Mouse (Mus musculus) hindbrain, embryonic 16.5 days (tissue): ENCODE data around the gene Map2k2. TPM values are rescaled to one million over a fixed set of nuclear protein-coding genes. Genes with fewer than 3 reads are reported as not detected.

Source experiments
- ATAC-seq: fragments of 200-750 bp; cut with Nextera tagmentation; 2 replicates; pipeline ENCODE4 v1.8.0; 2017; ENCODE audit warnings: moderate TSS enrichment, moderate library complexity
- H3K27ac ChIP-seq: fragments of 300-500 bp; sonication (generic); 2 replicates; pipeline ENCODE4 v1.5.1; 2014; ENCODE audit warnings: low read depth, mild to moderate bottlenecking, control low read depth, low read length, moderate library complexity
- H3K27me3 ChIP-seq: fragments of 300-500 bp; sonication (generic); replicated peaks from 2 replicates; pipeline ENCODE4 v1.6.1; 2014; ENCODE audit warnings: low read length; ENCODE audit not compliant: control insufficient read depth, insufficient read depth
- H3K36me3 ChIP-seq: fragments of 300-500 bp; sonication (generic); 2 replicates; pipeline ENCODE4 v1.6.1; 2014; ENCODE audit warnings: mild to moderate bottlenecking, low read length, moderate library complexity, mixed read lengths; ENCODE audit not compliant: control insufficient read depth, insufficient read depth
- H3K4me1 ChIP-seq: fragments of 300-500 bp; sonication (generic); 2 replicates; pipeline ENCODE4 v1.6.1; 2014; ENCODE audit warnings: low read depth, low read length; ENCODE audit not compliant: control insufficient read depth, insufficient read depth
- H3K4me2 ChIP-seq: fragments of 300-500 bp; sonication (generic); 2 replicates; pipeline ENCODE4 v1.6.1; 2014; ENCODE audit warnings: mild to moderate bottlenecking, low read length, control low read depth, moderate library complexity
- H3K4me3 ChIP-seq: fragments of 300-500 bp; sonication (generic); 2 replicates; pipeline ENCODE4 v1.5.1; 2014; ENCODE audit warnings: mild to moderate bottlenecking, low read length, control low read depth, moderate library complexity
- H3K9ac ChIP-seq: fragments of 300-500 bp; sonication (generic); 2 replicates; pipeline ENCODE4 v1.6.1; 2014; ENCODE audit warnings: low read depth, mild to moderate bottlenecking, control low read depth, low read length, moderate library complexity
- H3K9me3 ChIP-seq: fragments of 300-500 bp; sonication (generic); 2 replicates; pipeline ENCODE4 v1.6.1; 2014; ENCODE audit warnings: mild to moderate bottlenecking, low read length, moderate library complexity; ENCODE audit not compliant: control insufficient read depth
- WGBS: fragments of 180-500 bp; shearing (Covaris S2); extraction: QIAGEN DNeasy Blood & Tissue Kit; methylation state at CpG from one replicate; pipeline ENCODE4 v1.1.7; 2014; 5-methylcytosine and 5-hydroxymethylcytosine counted together
- polyA plus RNA-seq: library from polyadenylated mRNA; unstranded; fragments of >200 nt; fragmentation: Nextera tagmentation; extraction: Ambion mirVana; gene quantifications from 2 replicates; pipeline ENCODE4 v1.2.1, GENCODE M21; 2015

The Map2k2 gene
- polyA plus RNA-seq, 1 experiment from 2014 or later: 240 TPM

- no peak for ATAC-seq
- H3K4me2 ChIP-seq: no peak overlapping the region
- no peak overlapping the region for H3K4me3 ChIP-seq
- no peaks in the 10 kb centered on the region for H3K36me3 ChIP-seq
- no peaks in the 10 kb centered on the region for H3K27me3 ChIP-seq
- H3K27ac ChIP-seq: no peak overlapping the region
- WGBS: 85% methylated on average over 7 of the region's 7 CpGs
- no peaks in the 10 kb centered on the region for H3K9me3 ChIP-seq
- H3K9ac ChIP-seq: no peak overlapping the region
- H3K4me1 ChIP-seq: peaks cover 4% of the 10 kb centered on the region; the same call in 1 of the 2 replicates
These were observed 15.1 kb upstream of the Map2k2 start for GRCm38 (mm10) chr10:81090621-81091020.

- Histone ChIP-seq H3K9me3 (no peaks in the 10 kb centered on the region), H3K27me3 (no peaks in the 10 kb centered on the region), H3K9ac (no peak overlapping the region), H3K4me3 (no peak overlapping the region), H3K4me2 (no peak overlapping the region), H3K4me1 (peaks cover 4% of the 10 kb centered on the region; the same call in 1 of the 2 replicates), H3K27ac (no peak overlapping the region), H3K36me3 (no peaks in the 10 kb centered on the region)
- no peak for ATAC-seq
- WGBS: 64% methylated on average over 19 of the region's 22 CpGs
These were observed 13.1 kb upstream of the Map2k2 start for GRCm38 (mm10) chr10:81092465-81093250.

GRCm38 (mm10) chr10:81094931-81095678 lies 10.6 kb upstream of the Map2k2 start:
- H3K9ac ChIP-seq: no peak overlapping the region
- H3K4me1 ChIP-seq: no peaks in the 10 kb centered on the region
- no peaks in the 10 kb centered on the region for H3K9me3 ChIP-seq
- no peaks in the 10 kb centered on the region for H3K36me3 ChIP-seq
- 61% methylated on average over 9 of the region's 9 CpGs for WGBS
- no peaks in the 10 kb centered on the region for H3K27me3 ChIP-seq
- no peak overlapping the region for H3K4me2 ChIP-seq
- no peak for ATAC-seq
- H3K27ac ChIP-seq: no peak overlapping the region
- no peak overlapping the region for H3K4me3 ChIP-seq

DNA sequence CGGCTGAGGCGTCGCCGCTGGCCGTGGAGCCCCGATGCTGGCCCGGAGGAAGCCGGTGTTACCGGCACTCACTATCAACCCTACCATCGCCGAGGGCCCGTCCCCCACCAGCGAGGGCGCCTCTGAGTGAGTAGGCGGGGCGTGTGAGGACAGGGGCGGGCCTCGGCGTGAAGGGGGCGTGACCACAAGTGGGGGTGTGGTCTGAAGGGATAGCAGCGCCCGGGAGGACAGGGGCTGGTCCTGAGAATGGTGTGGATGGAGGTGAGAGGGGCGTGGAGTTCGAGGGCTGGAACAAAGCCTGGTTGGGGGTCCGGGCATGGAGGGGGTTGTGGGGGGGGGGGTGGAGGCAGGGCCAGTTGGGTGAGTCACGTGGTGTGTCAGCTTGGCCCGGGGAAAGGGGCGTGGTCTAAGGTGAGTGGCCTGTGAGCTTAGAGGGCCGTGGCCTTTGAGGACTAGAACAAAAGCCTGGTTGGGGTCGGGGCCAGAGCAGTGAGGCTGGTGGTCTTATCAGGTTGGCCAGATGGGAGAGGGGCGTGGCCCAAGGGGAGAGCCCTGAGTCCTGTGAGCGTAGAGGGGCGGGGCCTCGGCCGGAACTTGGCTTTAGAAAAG lies 502 bp downstream of the Map2k2 start:
- peaks cover 18% of the 10 kb centered on the region for H3K4me1 ChIP-seq
- H3K27me3 ChIP-seq: no peaks in the 10 kb centered on the region
- under 1% methylated on average over 35 of the region's 35 CpGs for WGBS
- peak overlapping the region; percentile 100 for H3K4me3 ChIP-seq
- H3K27ac ChIP-seq: peak overlapping the region; percentile 100
- peak overlapping the region; percentile 100 for H3K9ac ChIP-seq
- peak; percentile 87 for ATAC-seq
- H3K4me2 ChIP-seq: peak overlapping the region; percentile 88
- no peaks in the 10 kb centered on the region for H3K9me3 ChIP-seq
- H3K36me3 ChIP-seq: peaks cover 21% of the 10 kb centered on the region

GRCm38 (mm10) chr10:81112946-81113345 lies 7.2 kb downstream of the Map2k2 start:
- H3K9ac ChIP-seq: no peak overlapping the region
- no peak overlapping the region for H3K4me3 ChIP-seq
- WGBS: 92% methylated on average over 6 of the region's 6 CpGs
- H3K4me1 ChIP-seq: no peaks in the 10 kb centered on the region; the same call in 1 of the 2 replicates
- H3K36me3 ChIP-seq: peaks cover 45% of the 10 kb centered on the region
- no peak overlapping the region for H3K4me2 ChIP-seq
- H3K27me3 ChIP-seq: no peaks in the 10 kb centered on the region
- H3K27ac ChIP-seq: no peak overlapping the region
- H3K9me3 ChIP-seq: no peaks in the 10 kb centered on the region
- no peak for ATAC-seq

GRCm38 (mm10) chr10:81119625-81120024 lies 13.9 kb downstream of the Map2k2 start:
- Histone ChIP-seq H3K4me3 (no peak overlapping the region), H3K9me3 (no peaks in the 10 kb centered on the region), H3K27me3 (no peaks in the 10 kb centered on the region), H3K9ac (no peak overlapping the region), H3K4me2 (no peak overlapping the region), H3K4me1 (no peaks in the 10 kb centered on the region), H3K27ac (no peak overlapping the region), H3K36me3 (peaks cover 46% of the 10 kb centered on the region)
- 94% methylated on average over 10 of the region's 10 CpGs for WGBS
- no peak for ATAC-seq

- H3K9me3 ChIP-seq: no peaks in the 10 kb centered on the region
- 88% methylated on average over 7 of the region's 7 CpGs for WGBS
- H3K4me1 ChIP-seq: no peaks in the 10 kb centered on the region
- no peak overlapping the region for H3K4me2 ChIP-seq
- H3K9ac ChIP-seq: no peak overlapping the region
- no peak overlapping the region for H3K27ac ChIP-seq
- ATAC-seq: no peak
- no peaks in the 10 kb centered on the region for H3K27me3 ChIP-seq
- H3K4me3 ChIP-seq: no peak overlapping the region
- peaks cover 40% of the 10 kb centered on the region for H3K36me3 ChIP-seq
These were observed 14.9 kb downstream of the Map2k2 start for GRCm38 (mm10) chr10:81120650-81121049.

DNA sequence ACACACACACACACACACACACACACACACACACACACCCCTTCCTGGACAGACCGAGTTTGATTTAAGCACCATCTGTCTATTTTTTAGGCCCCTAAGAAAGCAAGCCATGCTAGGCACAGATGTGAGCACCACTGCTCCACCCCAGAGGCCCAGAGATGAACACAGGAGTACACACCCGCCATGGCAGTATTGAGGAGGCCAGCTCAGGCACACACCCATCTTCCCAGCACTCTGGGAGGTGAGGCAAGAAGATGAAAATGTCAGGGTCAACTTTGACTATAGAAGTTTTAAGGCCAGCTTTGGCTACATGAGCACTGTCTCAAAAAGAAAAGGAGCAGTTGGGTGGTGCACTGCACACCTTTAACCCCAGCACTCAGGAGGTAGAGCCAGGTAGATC lies 17.2 kb downstream of the Map2k2 start:
- H3K27ac ChIP-seq: no peak overlapping the region
- no peak overlapping the region for H3K4me2 ChIP-seq
- WGBS: 73% methylated on average over 2 of the region's 2 CpGs
- no peak overlapping the region for H3K9ac ChIP-seq
- no peak overlapping the region for H3K4me3 ChIP-seq
- no peaks in the 10 kb centered on the region for H3K4me1 ChIP-seq
- no peak for ATAC-seq
- peaks cover 31% of the 10 kb centered on the region for H3K36me3 ChIP-seq
- H3K9me3 ChIP-seq: no peaks in the 10 kb centered on the region
- no peaks in the 10 kb centered on the region for H3K27me3 ChIP-seq

DNA sequence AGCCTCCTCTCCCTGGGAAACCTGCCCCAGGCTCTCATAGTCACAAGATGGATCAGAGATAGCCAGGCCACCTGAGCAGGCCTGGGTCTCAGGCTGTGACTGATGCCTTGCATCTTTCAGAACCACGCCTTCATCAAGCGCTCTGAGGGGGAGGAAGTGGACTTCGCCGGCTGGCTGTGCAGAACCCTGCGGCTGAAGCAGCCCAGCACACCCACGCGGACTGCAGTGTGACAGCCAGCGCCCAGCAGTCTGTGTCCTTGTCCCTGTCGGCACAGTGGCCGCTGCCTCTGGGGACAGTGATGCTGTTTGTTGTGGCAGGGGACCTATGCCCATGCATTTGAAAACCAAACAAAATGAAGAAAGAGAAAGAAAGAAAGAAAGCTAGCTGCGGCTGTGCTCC lies 17.8 kb downstream of the Map2k2 start:
- Histone ChIP-seq H3K27me3 (no peaks in the 10 kb centered on the region; the same call in 1 of the 2 replicates), H3K9ac (no peak overlapping the region), H3K9me3 (no peaks in the 10 kb centered on the region), H3K36me3 (peaks cover 27% of the 10 kb centered on the region), H3K4me3 (no peak overlapping the region), H3K27ac (no peak overlapping the region), H3K4me2 (no peak overlapping the region), H3K4me1 (peaks cover 1% of the 10 kb centered on the region; the same call in 1 of the 2 replicates)
- WGBS: 82% methylated on average over 11 of the region's 11 CpGs
- no peak for ATAC-seq
